Mouse (Mus musculus) limb, embryonic 12.5 days (tissue): ENCODE data around the gene Nipa1. TPM values are rescaled to one million over a fixed set of nuclear protein-coding genes. Genes with fewer than 3 reads are reported as not detected.

Source experiments
- ATAC-seq: fragments of 200-750 bp; cut with Nextera tagmentation; 2 replicates; pipeline ENCODE4 v1.8.0; 2017; ENCODE audit warnings: low read depth, moderate TSS enrichment; ENCODE audit not compliant: insufficient number of reproducible peaks, insufficient read depth, low FRiP score, low TSS enrichment
- H3K27ac ChIP-seq: fragments of 300-500 bp; sonication (generic); 2 replicates; pipeline ENCODE4 v1.5.1; 2016; ENCODE audit warnings: mild to moderate bottlenecking, moderate library complexity
- H3K27me3 ChIP-seq: fragments of 300-500 bp; sonication (generic); 2 replicates; pipeline ENCODE4 v1.6.1; 2016; ENCODE audit warnings: mild to moderate bottlenecking, moderate library complexity
- H3K36me3 ChIP-seq: fragments of 300-500 bp; sonication (generic); 2 replicates; pipeline ENCODE4 v1.6.1; 2016; ENCODE audit warnings: mild to moderate bottlenecking, moderate library complexity
- H3K4me1 ChIP-seq: fragments of 300-500 bp; sonication (generic); replicated peaks from 2 replicates; pipeline ENCODE4 v1.6.1; 2016
- H3K4me2 ChIP-seq: fragments of 300-500 bp; sonication (generic); 2 replicates; pipeline ENCODE4 v1.6.1; 2016; ENCODE audit warnings: mild to moderate bottlenecking, moderate library complexity
- H3K4me3 ChIP-seq: fragments of 300-500 bp; sonication (generic); replicated peaks from 2 replicates; pipeline ENCODE4 v1.5.1; 2016; ENCODE audit warnings: mild to moderate bottlenecking
- H3K9ac ChIP-seq: fragments of 300-500 bp; sonication (generic); replicated peaks from 2 replicates; pipeline ENCODE4 v1.6.1; 2016; ENCODE audit warnings: mild to moderate bottlenecking, moderate library complexity
- H3K9me3 ChIP-seq: fragments of 300-500 bp; sonication (generic); 2 replicates; pipeline ENCODE4 v1.6.1; 2016; ENCODE audit warnings: mild to moderate bottlenecking, moderate library complexity
- WGBS: fragments of 180-500 bp; shearing (Covaris S2); methylation state at CpG from one replicate; pipeline ENCODE4 v1.1.7; 2016; 5-methylcytosine and 5-hydroxymethylcytosine counted together
- polyA plus RNA-seq: library from polyadenylated mRNA; unstranded; fragments of >200 nt; fragmentation: Nextera tagmentation; extraction: Ambion mirVana; gene quantifications from 2 replicates; pipeline ENCODE4 v1.2.1, GENCODE M21; 2016

The Nipa1 gene
- polyA plus RNA-seq, 1 experiment from 2014 or later = 8.1 TPM

GRCm38 (mm10) chr7:55969415-55969814 lies 50.3 kb downstream of the Nipa1 start:
- no peak for ATAC-seq
- Histone ChIP-seq H3K4me1 (peaks cover 12% of the 10 kb centered on the region; the same call in 1 of the 2 replicates), H3K9ac (no peak overlapping the region), H3K4me3 (no peak overlapping the region), H3K36me3 (peaks cover 4% of the 10 kb centered on the region; the same call in 1 of the 2 replicates), H3K4me2 (no peak overlapping the region), H3K27ac (no peak overlapping the region), H3K9me3 (peaks cover 2% of the 10 kb centered on the region), H3K27me3 (no peaks in the 10 kb centered on the region)
- 74% methylated on average over 1 of the region's 1 CpGs for WGBS

GRCm38 (mm10) chr7:55968258-55968901 lies 51.4 kb downstream of the Nipa1 start:
- no peak overlapping the region for H3K9ac ChIP-seq
- WGBS = 42% methylated on average over 16 of the region's 16 CpGs
- no peak for ATAC-seq
- peak overlapping the region; percentile 20 for H3K4me3 ChIP-seq
- H3K9me3 ChIP-seq = peaks cover 2% of the 10 kb centered on the region
- H3K4me2 ChIP-seq = peak overlapping the region; percentile 45
- no peaks in the 10 kb centered on the region for H3K27me3 ChIP-seq
- no peak overlapping the region for H3K27ac ChIP-seq
- H3K4me1 ChIP-seq = peaks cover 12% of the 10 kb centered on the region; the same call in 1 of the 2 replicates
- no peaks in the 10 kb centered on the region for H3K36me3 ChIP-seq

- Histone ChIP-seq H3K4me3 (no peak overlapping the region), H3K27ac (no peak overlapping the region), H3K4me2 (no peak overlapping the region), H3K4me1 (peaks cover 17% of the 10 kb centered on the region; the same call in 1 of the 2 replicates), H3K36me3 (no peaks in the 10 kb centered on the region), H3K27me3 (no peaks in the 10 kb centered on the region), H3K9ac (no peak overlapping the region), H3K9me3 (peaks cover 2% of the 10 kb centered on the region)
- 26% methylated on average over 3 of the region's 3 CpGs for WGBS
- no peak for ATAC-seq
These were observed 52.8 kb downstream of the Nipa1 start for GRCm38 (mm10) chr7:55966866-55967460.

GRCm38 (mm10) chr7:55962004-55962908 lies 57.5 kb downstream of the Nipa1 start, which contains the start of gene Nipa2:
Gene Nipa2, minus strand, starts transcription at chr7:55962476.
- under 1% methylated on average over 70 of the region's 70 CpGs for WGBS
- peak within 1 kb of the TSS; percentile 88 for H3K9ac ChIP-seq
- peak within 1 kb of the TSS; percentile 64 for H3K4me2 ChIP-seq
- ATAC-seq = peak; percentile 95
- H3K4me3 ChIP-seq = peak within 1 kb of the TSS; percentile 91
- H3K27me3 ChIP-seq = no peaks in the 10 kb centered on the region
- 0 out of 2 replicates have a peak, but pooled peaks cover 3% of the 10 kb centered on the region for H3K36me3 ChIP-seq
- no peaks in the 10 kb centered on the region; the same call in 1 of the 2 replicates for H3K9me3 ChIP-seq
- H3K27ac ChIP-seq = peak within 1 kb of the TSS; percentile 92
- peaks cover 12% of the 10 kb centered on the region for H3K4me1 ChIP-seq

- H3K27ac ChIP-seq = no peak overlapping the region
- WGBS = 97% methylated on average over 1 of the region's 1 CpGs
- peaks cover 8% of the 10 kb centered on the region for H3K4me1 ChIP-seq
- H3K4me2 ChIP-seq = no peak overlapping the region
- H3K36me3 ChIP-seq = peaks cover 13% of the 10 kb centered on the region; the same call in 1 of the 2 replicates
- no peaks in the 10 kb centered on the region for H3K27me3 ChIP-seq
- no peaks in the 10 kb centered on the region; the same call in 1 of the 2 replicates for H3K9me3 ChIP-seq
- ATAC-seq = no peak
- H3K4me3 ChIP-seq = no peak overlapping the region
- H3K9ac ChIP-seq = no peak overlapping the region
These were observed 59.2 kb downstream of the Nipa1 start for GRCm38 (mm10) chr7:55960506-55960905.

GRCm38 (mm10) chr7:55959801-55960200 lies 60.0 kb downstream of the Nipa1 start:
- H3K27ac ChIP-seq = no peak overlapping the region
- no peak for ATAC-seq
- H3K4me3 ChIP-seq = no peak overlapping the region
- H3K27me3 ChIP-seq = no peaks in the 10 kb centered on the region
- H3K9ac ChIP-seq = no peak overlapping the region
- no peak overlapping the region for H3K4me2 ChIP-seq
- peaks cover 18% of the 10 kb centered on the region for H3K36me3 ChIP-seq
- H3K4me1 ChIP-seq = peaks cover 8% of the 10 kb centered on the region
- WGBS = 96% methylated on average over 3 of the region's 3 CpGs
- H3K9me3 ChIP-seq = no peaks in the 10 kb centered on the region; the same call in 1 of the 2 replicates

GRCm38 (mm10) chr7:55957916-55958315 lies 61.8 kb downstream of the Nipa1 start:
- Histone ChIP-seq H3K36me3 (peaks cover 28% of the 10 kb centered on the region), H3K4me3 (no peak overlapping the region), H3K9ac (no peak overlapping the region), H3K4me1 (peaks cover 6% of the 10 kb centered on the region), H3K4me2 (no peak overlapping the region), H3K27ac (no peak overlapping the region), H3K27me3 (no peaks in the 10 kb centered on the region), H3K9me3 (0 out of 2 replicates have a peak, but pooled peaks cover 4% of the 10 kb centered on the region)
- WGBS = 98% methylated on average over 4 of the region's 4 CpGs
- ATAC-seq = no peak

- H3K9ac ChIP-seq = no peak overlapping the region
- WGBS = 92% methylated on average over 3 of the region's 3 CpGs
- ATAC-seq = no peak
- no peaks in the 10 kb centered on the region for H3K27me3 ChIP-seq
- H3K27ac ChIP-seq = no peak overlapping the region
- H3K4me1 ChIP-seq = peaks cover 3% of the 10 kb centered on the region
- H3K4me2 ChIP-seq = no peak overlapping the region
- H3K36me3 ChIP-seq = peaks cover 28% of the 10 kb centered on the region
- H3K9me3 ChIP-seq = 0 out of 2 replicates have a peak, but pooled peaks cover 4% of the 10 kb centered on the region
- H3K4me3 ChIP-seq = no peak overlapping the region
These were observed 62.6 kb downstream of the Nipa1 start for GRCm38 (mm10) chr7:55957178-55957577.

- Histone ChIP-seq H3K4me1 (peaks cover 1% of the 10 kb centered on the region), H3K9ac (no peak overlapping the region), H3K9me3 (0 out of 2 replicates have a peak, but pooled peaks cover 4% of the 10 kb centered on the region), H3K27ac (no peak overlapping the region), H3K27me3 (no peaks in the 10 kb centered on the region), H3K4me2 (no peak overlapping the region), H3K36me3 (peaks cover 28% of the 10 kb centered on the region), H3K4me3 (no peak overlapping the region)
- no peak for ATAC-seq
- WGBS = 88% methylated on average over 2 of the region's 2 CpGs
These were observed 63.7 kb downstream of the Nipa1 start for GRCm38 (mm10) chr7:55956054-55956453.

- H3K36me3 ChIP-seq = peaks cover 27% of the 10 kb centered on the region
These were observed 81.4 kb downstream of the Nipa1 start for GRCm38 (mm10) chr7:55938341-55938740.

GRCm38 (mm10) chr7:55935025-55935424 lies 84.7 kb downstream of the Nipa1 start:
- no peak overlapping the region for H3K27ac ChIP-seq
- no peak overlapping the region for H3K9ac ChIP-seq
- WGBS = 97% methylated on average over 2 of the region's 2 CpGs
- H3K4me1 ChIP-seq = no peaks in the 10 kb centered on the region
- no peak overlapping the region for H3K4me3 ChIP-seq
- no peak for ATAC-seq
- H3K4me2 ChIP-seq = no peak overlapping the region
- H3K9me3 ChIP-seq = no peaks in the 10 kb centered on the region
- no peaks in the 10 kb centered on the region for H3K27me3 ChIP-seq
- peaks cover 38% of the 10 kb centered on the region for H3K36me3 ChIP-seq

More at GRCm38 (mm10) chr7:55938341-55938740, 81.4 kb downstream of the Nipa1 start:
- H3K4me3 ChIP-seq = no peak overlapping the region
- no peak overlapping the region for H3K4me2 ChIP-seq
- no peaks in the 10 kb centered on the region for H3K4me1 ChIP-seq
- no peak overlapping the region for H3K9ac ChIP-seq
- no peak for ATAC-seq
- WGBS = 78% methylated on average over 4 of the region's 4 CpGs
- no peaks in the 10 kb centered on the region for H3K27me3 ChIP-seq
- no peaks in the 10 kb centered on the region for H3K9me3 ChIP-seq
- H3K27ac ChIP-seq = no peak overlapping the region
